Mouse (Mus musculus) common myeloid progenitor, adult 5-6 weeks (primary cell): ENCODE measurements at regions not wholly inside any gene's neighbourhood (a gene's known extent, or its start where the extent isn't known, plus 50 kb on each side); places are given as distances from the start of the nearest gene placed in this dataset.

Experiments
- ATAC-seq: replicated peaks from 2 replicates; pipeline ENCODE4 v1.8.0; 2016; ENCODE audit warnings: low read depth, mild to moderate bottlenecking, moderate TSS enrichment, inconsistent platforms; ENCODE audit not compliant: poor library complexity, severe bottlenecking

GRCm38 (mm10) chr14:97170841-97171240 lies 651.9 kb upstream of the Klhl1 start:
- ATAC-seq = no peak

DNA sequence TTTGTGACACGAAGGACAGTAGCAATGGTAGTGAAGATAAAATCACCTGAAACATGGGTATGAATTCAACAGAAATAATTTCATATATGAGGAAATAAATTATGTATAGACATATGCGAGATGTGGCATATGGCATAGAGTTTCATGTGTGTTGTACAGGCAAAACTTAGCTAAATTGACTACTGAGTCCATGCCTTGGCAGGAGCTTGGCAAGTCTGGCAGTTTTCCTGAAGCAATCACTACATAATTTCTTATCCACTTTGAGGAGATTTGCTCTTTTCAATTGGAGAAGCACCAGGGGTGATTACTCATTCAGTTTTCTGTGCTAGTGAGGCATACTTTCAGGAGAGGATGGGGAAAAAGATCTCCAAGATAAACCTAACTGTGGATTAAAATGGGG lies 646.9 kb upstream of the Klhl1 start:
- no peak for ATAC-seq

DNA sequence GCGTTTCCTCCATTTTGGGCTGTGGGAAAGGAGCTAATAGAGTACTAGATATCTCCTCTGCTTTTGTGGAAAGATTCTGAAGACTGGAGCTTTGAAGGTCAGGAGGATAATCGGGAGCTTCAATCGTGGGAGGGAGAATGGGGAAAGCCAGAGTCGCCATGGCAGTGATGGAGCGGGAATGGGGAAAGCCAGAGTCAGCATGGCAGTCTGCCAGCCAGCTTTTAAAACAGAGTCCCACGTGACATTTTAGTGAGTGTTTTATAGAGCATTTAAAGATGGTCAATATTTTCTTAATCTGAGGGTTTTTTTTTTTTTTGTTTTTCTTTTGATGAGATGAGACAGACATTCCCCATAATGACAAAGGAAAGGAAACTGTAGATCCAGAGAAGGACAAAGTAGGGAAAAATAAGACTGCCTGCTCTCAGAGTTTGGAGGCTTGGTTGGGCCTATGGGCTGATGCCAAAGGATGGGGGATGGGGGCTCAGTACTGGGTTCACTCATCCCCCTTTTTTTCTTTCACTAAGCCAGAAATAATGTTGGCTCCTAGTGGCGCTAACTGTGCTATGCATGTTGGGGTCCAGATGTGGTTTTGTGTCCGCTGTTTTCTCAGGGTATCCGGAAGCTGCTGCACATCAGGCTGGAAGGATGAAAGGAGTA lies 630.2 kb upstream of the Klhl1 start:
- no peak for ATAC-seq

DNA sequence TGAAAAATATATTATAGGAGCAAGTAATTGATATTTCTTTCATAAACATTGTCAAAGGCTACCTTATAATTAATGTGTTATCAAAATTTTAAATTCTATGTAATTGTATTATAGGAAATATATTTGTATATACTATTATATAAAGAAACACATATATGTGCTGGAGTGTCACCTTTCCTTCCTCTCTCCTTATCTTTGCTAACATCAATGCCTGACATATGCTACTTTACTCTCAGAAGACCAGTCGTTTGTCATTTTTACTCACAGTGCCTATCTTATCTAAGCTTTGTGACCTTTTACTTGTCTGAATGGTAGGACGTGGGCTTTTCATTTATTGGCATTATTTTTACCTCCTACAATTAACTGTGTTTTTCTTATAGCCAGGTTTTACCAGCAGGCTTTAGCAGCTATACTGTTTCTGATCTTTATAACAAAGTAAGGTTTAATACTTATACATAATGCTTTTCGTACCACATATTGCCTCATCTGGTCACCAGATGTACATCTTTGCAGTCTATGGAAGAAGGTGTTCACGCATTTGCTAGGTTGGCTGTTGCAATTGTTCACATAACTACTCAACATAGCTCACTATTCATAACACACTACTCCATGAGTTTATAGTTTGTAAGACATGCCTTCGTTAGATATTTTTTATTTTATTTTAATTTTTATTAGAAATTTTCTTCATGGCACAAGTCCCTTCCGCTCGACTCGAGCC lies 597.2 kb upstream of the Klhl1 start:
- no peak for ATAC-seq

DNA sequence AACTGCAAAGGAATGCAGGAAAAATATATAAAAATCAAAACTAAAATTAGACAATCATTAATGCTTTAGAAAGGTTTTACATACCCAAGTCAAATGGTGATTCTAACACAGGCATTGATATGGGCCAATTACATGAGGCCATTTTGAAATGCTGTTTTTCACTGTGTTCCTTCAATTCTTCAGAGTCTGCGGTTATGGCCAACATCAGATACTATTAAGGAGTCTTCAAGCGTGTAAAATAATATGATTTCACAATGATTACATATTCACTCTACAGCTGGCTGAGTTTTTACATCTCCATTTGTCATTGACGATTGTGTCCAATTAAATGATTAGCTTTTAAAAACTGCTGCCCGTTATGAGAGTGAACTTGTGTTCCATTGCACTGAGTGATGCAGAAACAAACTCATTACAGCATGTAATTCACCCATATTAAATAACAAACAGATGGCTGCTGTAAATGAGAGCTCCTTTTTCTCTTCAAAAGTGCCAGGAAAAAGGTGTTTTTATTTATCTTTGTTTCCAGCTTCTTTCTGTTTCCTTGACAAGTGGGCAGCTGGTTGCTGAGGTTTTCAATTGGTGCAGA lies 582.3 kb upstream of the Klhl1 start:
- ATAC-seq = no peak

DNA sequence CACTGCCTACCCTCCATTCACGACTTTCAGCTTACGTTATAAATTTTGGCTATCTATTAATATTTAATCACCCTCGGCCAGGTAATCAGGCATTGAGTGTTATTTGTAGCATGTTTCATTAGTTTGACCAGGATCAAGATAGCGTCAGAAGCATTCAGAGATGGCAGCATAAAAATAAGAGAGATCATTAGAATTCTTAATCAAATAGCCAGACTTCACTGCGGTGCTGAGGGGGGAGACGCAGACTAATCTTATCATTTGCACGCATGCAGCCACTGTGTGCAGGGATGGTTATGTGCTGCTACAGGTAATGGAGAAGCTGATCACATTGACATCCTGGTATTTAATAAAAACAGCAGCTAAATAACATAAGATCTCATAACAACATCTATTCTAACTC lies 574.5 kb upstream of the Klhl1 start:
- ATAC-seq = no peak

- ATAC-seq = peak; percentile 58; the same call in 1 of the 2 replicates
These were observed 570.0 kb upstream of the Klhl1 start for GRCm38 (mm10) chr14:97088863-97089262.

- no peak for ATAC-seq
These were observed 568.4 kb upstream of the Klhl1 start for GRCm38 (mm10) chr14:97087346-97087745.

- ATAC-seq = no peak
These were observed 567.7 kb upstream of the Klhl1 start for GRCm38 (mm10) chr14:97086363-97087309.

- no peak for ATAC-seq
These were observed 555.9 kb upstream of the Klhl1 start for GRCm38 (mm10) chr14:97074808-97075207.

DNA sequence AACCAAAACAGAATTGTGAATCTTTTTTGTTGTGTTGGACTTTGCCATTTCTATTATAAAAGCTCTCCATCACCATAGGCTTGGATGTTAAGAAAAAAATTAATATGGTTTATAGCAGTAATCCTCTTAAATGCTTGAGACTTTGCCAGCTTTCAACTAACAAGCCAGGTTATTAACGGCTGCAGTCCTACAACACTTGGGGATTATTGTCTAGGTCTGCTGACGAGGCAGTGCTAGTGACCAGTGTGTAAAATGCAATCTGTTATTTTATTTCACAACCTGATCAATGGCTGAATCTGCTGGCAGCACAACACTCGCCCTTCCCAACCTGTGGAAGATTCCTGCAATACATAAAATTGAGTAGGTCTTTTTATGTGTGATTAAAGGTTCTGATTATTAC lies 549.9 kb upstream of the Klhl1 start:
- no peak for ATAC-seq

DNA sequence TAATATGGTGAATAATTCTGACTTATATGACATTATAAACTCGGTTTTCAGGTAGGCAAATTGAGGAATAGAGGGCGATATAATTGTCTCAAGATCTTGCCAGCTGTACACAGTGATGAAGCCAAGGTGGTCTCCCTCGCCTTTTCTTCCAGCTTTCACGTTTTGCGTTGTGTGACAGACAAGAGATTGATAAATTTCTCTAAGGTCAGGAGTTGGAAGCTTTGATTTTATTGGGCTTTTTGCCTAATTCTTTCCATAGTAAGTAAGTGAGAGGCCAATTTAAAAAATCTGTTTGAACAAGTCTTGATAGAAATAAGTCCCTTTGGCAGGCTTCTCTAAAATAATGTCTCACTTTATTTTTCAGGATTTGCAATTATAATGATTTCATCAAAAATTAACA lies 549.4 kb upstream of the Klhl1 start:
- ATAC-seq = no peak

DNA sequence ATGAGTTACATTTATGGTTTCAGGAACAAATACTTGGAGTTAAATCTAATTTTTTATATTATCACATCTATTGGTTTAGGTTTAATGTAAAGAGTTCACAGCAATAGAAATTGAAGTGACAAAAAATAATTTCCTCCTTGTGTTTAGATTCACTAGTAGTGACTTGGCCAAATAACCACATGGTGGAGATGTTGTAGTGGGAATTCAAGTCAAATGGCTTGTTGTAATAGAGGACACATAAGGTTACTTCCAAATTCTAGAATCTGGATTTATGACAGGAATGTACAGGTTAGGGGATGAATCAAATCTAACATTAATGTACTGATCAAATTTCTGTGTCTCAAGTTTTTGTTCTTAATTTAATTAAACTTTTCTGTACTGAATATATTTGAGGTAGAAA lies 526.4 kb upstream of the Klhl1 start:
- peak; percentile 72; the same call in 1 of the 2 replicates for ATAC-seq

DNA sequence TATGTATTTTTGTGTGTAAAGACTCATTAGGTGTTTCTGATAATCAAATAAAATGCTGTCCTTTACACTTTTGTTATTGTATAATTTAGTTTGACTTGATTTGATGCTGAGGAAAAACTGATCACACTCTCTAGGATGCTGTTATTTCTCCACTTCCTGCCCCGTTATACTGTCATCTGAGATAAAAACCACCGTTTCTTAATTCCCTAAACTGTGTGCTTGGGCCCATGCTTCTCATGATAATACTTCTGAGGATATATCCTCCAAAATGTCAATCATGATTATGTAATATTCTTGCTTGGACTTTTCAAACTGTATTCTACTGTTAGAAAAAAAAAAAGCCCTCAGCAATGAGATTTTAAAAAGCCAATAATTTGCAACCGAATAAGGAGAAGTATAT lies 520.9 kb upstream of the Klhl1 start:
- peak; percentile 94 for ATAC-seq

DNA sequence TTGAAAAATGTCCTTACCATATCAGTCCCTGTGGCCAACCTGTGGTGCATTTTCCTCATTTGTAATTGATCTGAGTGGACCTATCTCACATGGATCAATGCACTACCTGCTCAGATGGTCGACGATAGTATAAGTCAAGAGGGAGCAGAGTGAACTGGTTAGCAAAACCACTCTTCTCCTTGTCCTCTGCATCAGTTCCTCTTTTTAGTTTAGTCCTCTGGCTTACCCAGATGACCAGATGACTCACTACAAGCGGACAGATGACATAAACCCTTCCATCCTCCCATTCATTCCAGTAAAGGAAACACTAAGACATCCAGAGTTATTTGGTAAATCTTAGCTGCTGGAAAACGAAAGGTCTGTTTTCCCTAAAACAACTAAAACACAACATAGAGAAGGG lies 509.6 kb upstream of the Klhl1 start:
- ATAC-seq = peak; percentile 96

- ATAC-seq = no peak
These were observed 487.4 kb upstream of the Klhl1 start for GRCm38 (mm10) chr14:97006294-97006693.

- no peak for ATAC-seq
These were observed 476.2 kb upstream of the Klhl1 start for GRCm38 (mm10) chr14:96995081-96995480.

DNA sequence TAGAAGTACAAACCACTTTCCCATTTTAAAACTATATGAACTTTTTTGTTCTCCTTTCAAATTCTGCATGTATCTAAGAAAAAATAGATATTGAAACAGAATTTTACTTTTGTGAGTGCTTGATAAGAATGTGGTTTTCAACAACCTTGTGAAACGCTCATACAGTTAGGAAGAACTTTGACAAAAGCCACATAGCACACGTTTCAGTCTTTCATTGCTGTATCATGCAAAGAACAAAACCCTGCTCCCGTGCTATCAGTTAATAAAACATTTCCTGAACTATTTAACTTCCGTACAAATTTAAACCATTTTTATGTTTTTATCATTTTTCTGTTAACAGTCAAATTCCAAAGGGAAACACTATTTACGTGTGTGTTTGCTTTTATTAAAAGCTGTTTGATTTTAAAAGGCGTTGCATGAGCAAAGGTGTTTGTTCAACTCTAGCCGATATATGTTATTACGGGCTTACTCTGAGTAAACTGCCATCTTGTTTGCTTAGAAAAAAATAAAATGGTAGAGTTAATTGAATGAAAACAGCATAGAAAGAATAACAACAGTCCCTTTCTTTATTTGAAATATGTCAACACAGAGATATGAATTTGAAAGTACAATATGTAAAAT lies 471.8 kb upstream of the Klhl1 start:
- ATAC-seq = peak; percentile 99

- no peak for ATAC-seq
These were observed 444.2 kb upstream of the Klhl1 start for GRCm38 (mm10) chr14:96963074-96963447.

DNA sequence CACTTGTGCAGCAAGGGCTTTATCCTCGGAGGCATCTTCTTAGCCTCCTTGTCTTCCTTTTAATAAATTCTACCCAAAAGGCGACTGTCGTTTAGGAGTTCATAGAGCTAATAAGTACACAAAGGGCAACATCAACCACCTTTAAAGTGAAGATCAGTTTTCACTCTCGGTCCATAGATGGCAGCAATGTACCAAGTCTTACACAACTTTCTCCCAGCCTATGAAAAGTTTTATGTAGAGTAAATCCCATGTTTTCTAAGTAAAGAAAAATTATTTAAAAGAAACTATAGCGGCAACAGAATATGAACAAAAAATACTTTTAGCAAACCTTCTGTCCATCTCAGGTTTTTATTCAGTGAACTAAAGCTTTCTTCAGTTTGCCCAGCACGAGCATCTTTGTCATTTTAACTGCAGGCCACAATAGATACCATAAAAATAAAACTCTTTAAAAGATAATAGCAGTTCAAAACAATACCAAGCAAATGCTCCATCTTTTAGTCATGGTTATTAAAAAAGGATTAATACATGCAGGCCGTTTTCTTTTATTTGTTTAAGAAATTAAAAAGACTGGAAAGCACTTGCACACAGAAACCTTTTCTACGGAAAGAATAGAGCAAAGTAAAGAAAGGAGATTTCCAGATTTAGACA lies 443.6 kb upstream of the Klhl1 start:
- ATAC-seq = peak; percentile 89
